Mouse (Mus musculus) urinary bladder, postnatal 4 days (tissue): ENCODE measurements around the gene Aff1.

ENCODE experiments used
- DNase-seq, 2 experiments: peaks; one replicate each; pipeline ENCODE4 v3.0.0; 2021 to 2022; ENCODE audit warnings: low spot score in 2 of 2

Gene Aff1

GRCm38 (mm10) chr5:103836148-103836784, 144.1 kb downstream of the Aff1 start:
- DNase-seq = no peak

GRCm38 (mm10) chr5:103838550-103839264, 146.5 kb downstream of the Aff1 start:
- DNase-seq = no peak

- DNase-seq = no peak
These were observed 147.1 kb downstream of the Aff1 start for GRCm38 (mm10) chr5:103839265-103839626.

- DNase-seq = no peak
These were observed 151.8 kb downstream of the Aff1 start for GRCm38 (mm10) chr5:103843938-103844337.

- no peak for DNase-seq
These were observed 153.4 kb downstream of the Aff1 start for GRCm38 (mm10) chr5:103845418-103846153.

- DNase-seq = no peak
These were observed 154.0 kb downstream of the Aff1 start for GRCm38 (mm10) chr5:103846154-103846551.

GRCm38 (mm10) chr5:103846609-103847008, 154.4 kb downstream of the Aff1 start:
- DNase-seq = no peak

- no peak for DNase-seq
These were observed 156.4 kb downstream of the Aff1 start for GRCm38 (mm10) chr5:103848546-103848945.

GRCm38 (mm10) chr5:103852756-103853549, 160.8 kb downstream of the Aff1 start:
- no peak for DNase-seq

GRCm38 (mm10) chr5:103854041-103854806, 162.1 kb downstream of the Aff1 start:
- DNase-seq = no peak

- DNase-seq = no peak
These were observed 162.6 kb downstream of the Aff1 start for GRCm38 (mm10) chr5:103854807-103855194.

- DNase-seq = no peak
These were observed 163.5 kb downstream of the Aff1 start for GRCm38 (mm10) chr5:103855483-103856211.

- DNase-seq = no peak
These were observed 164.3 kb downstream of the Aff1 start for GRCm38 (mm10) chr5:103856286-103857009.

- no peak for DNase-seq
These were observed 165.0 kb downstream of the Aff1 start for GRCm38 (mm10) chr5:103857151-103857550.

- no peak for DNase-seq
These were observed 168.4 kb downstream of the Aff1 start for GRCm38 (mm10) chr5:103860622-103861021.

- no peak for DNase-seq
These were observed 171.6 kb downstream of the Aff1 start for GRCm38 (mm10) chr5:103863759-103864158.

- DNase-seq = no peak
These were observed 197.6 kb downstream of the Aff1 start for GRCm38 (mm10) chr5:103889766-103890165.

GRCm38 (mm10) chr5:103898310-103898709, 206.1 kb downstream of the Aff1 start:
- DNase-seq = no peak
